Mouse (Mus musculus) heart, postnatal 14 days (tissue): ENCODE data around the gene Metrn. TPM values are rescaled to one million over a fixed set of nuclear protein-coding genes. Genes with fewer than 3 reads are reported as not detected.

ENCODE experiments used
- DNase-seq, 2 experiments: peaks; one replicate each; pipeline ENCODE4 v3.0.0; 2021 to 2022
- intact Hi-C: fragments of 180-260 bp; cut with DNase I; formaldehyde crosslinking; loops from one replicate; pipeline ENCODE4 v1.15.1; 2025
- total RNA-seq, 2 experiments: library from RNA; stranded (reverse); gene quantifications; 2 replicates each; pipeline ENCODE4 v1.2.3; 2021

Metrn gene
- total RNA-seq, 2 experiments from 2014 or later: 67.1 to 74.7 TPM

GRCm38 (mm10) chr17:25832436-25833290 lies 35.7 kb upstream of the Metrn start:
- DNase-seq: peak; percentile 100
- intact Hi-C loops: no loop called here

GRCm38 (mm10) chr17:25831451-25832281 lies 34.7 kb upstream of the Metrn start:
- peak in 1 of 2 experiments; percentile 31 for DNase-seq
- intact Hi-C loops: no loop called here

GRCm38 (mm10) chr17:25830806-25831431 lies 34.0 kb upstream of the Metrn start:
- intact Hi-C loops: no loop called here
- DNase-seq: no peak

- DNase-seq: no peak
- intact Hi-C loops: no loop called here
Observed at GRCm38 (mm10) chr17:25830200-25830753, 33.3 kb upstream of the Metrn start.

- intact Hi-C loops: no loop called here
- DNase-seq: no peak
Observed at GRCm38 (mm10) chr17:25829558-25830017, 32.7 kb upstream of the Metrn start.

- DNase-seq: peak; percentile 74 to 79
- intact Hi-C loops: no loop called here
Observed at GRCm38 (mm10) chr17:25828712-25829557, 32.0 kb upstream of the Metrn start, which contains the start of gene Jmjd8. Jmjd8 (plus strand) TSS chr17:25828867.

GRCm38 (mm10) chr17:25828223-25828594 lies 31.3 kb upstream of the Metrn start:
- intact Hi-C loops: no loop called here

GRCm38 (mm10) chr17:25827546-25828222 lies 30.7 kb upstream of the Metrn start:
- no peak for DNase-seq
- intact Hi-C loops: no loop called here

More at GRCm38 (mm10) chr17:25828223-25828594, 31.3 kb upstream of the Metrn start:
- DNase-seq: no peak

GRCm38 (mm10) chr17:25827011-25827410 lies 30.1 kb upstream of the Metrn start:
- intact Hi-C loops: no loop called here
- no peak for DNase-seq

- intact Hi-C loops: no loop called here
- DNase-seq: no peak
Observed at GRCm38 (mm10) chr17:25825984-25826570, 29.1 kb upstream of the Metrn start.

GRCm38 (mm10) chr17:25825311-25825710 lies 28.4 kb upstream of the Metrn start:
- intact Hi-C loops: no loop called here
- no peak for DNase-seq

GRCm38 (mm10) chr17:25824362-25825142 lies 27.6 kb upstream of the Metrn start:
- intact Hi-C loops: no loop called here
- no peak for DNase-seq

GRCm38 (mm10) chr17:25823452-25823851 lies 26.5 kb upstream of the Metrn start, which contains the start of gene Wdr24:
Wdr24 (plus strand) TSS chr17:25823627.
- peak; percentile 73 to 83 for DNase-seq
- intact Hi-C loops: no loop called here

- no peak for DNase-seq
- intact Hi-C loops: no loop called here
Observed at GRCm38 (mm10) chr17:25818851-25819780, 22.2 kb upstream of the Metrn start.

GRCm38 (mm10) chr17:25817662-25818061 lies 20.7 kb upstream of the Metrn start:
- intact Hi-C loops: no loop called here
- DNase-seq: no peak

- peak; percentile 88 to 94 for DNase-seq
- intact Hi-C loops: no loop called here
Observed at GRCm38 (mm10) chr17:25813471-25813870, 16.5 kb upstream of the Metrn start.

GRCm38 (mm10) chr17:25810890-25811289 lies 14.0 kb upstream of the Metrn start:
- DNase-seq: no peak
- intact Hi-C loops: no loop called here
